Mouse (Mus musculus): ENCODE results near the gene Isx.

The Isx gene

GRCm38 (mm10) chr8:74899796-74900195 is 26.8 kb downstream of the Isx start:
- DNase-seq (ENCODE audit: low read depth, low spot score) = peak; percentile 84

GRCm38 (mm10) chr8:74901765-74902164 is 28.8 kb downstream of the Isx start:
- DNase-seq (ENCODE audit: low read depth, low spot score) = no peak

- no peak for DNase-seq (ENCODE audit: low read depth, low spot score)
Measured at GRCm38 (mm10) chr8:74903054-74903842, 30.3 kb downstream of the Isx start.

GRCm38 (mm10) chr8:74906333-74906732 is 33.4 kb downstream of the Isx start:
- DNase-seq (ENCODE audit: low read depth, low spot score) = no peak

- DNase-seq (ENCODE audit: low read depth, low spot score) = no peak
Measured at GRCm38 (mm10) chr8:74910708-74911107, 37.7 kb downstream of the Isx start.

- DNase-seq (ENCODE audit: low read depth, low spot score) = peak; percentile 85
Measured at GRCm38 (mm10) chr8:74920691-74921421, 47.9 kb downstream of the Isx start.

- DNase-seq (ENCODE audit: low read depth, low spot score) = peak; percentile 74
Measured at GRCm38 (mm10) chr8:74921882-74922518, 49.0 kb downstream of the Isx start.

GRCm38 (mm10) chr8:74927940-74928339 is 55.0 kb downstream of the Isx start:
- DNase-seq (ENCODE audit: low read depth, low spot score) = no peak

GRCm38 (mm10) chr8:74930731-74931130 is 57.8 kb downstream of the Isx start:
- DNase-seq (ENCODE audit: low read depth, low spot score) = peak; percentile 77

GRCm38 (mm10) chr8:74935308-74935707 is 62.3 kb downstream of the Isx start:
- DNase-seq (ENCODE audit: low read depth, low spot score) = peak; percentile 78

GRCm38 (mm10) chr8:74936656-74937055 is 63.7 kb downstream of the Isx start:
- DNase-seq (ENCODE audit: low read depth, low spot score) = no peak

GRCm38 (mm10) chr8:74942056-74942455 is 69.1 kb downstream of the Isx start:
- no peak for DNase-seq (ENCODE audit: low read depth, low spot score)
